Mouse (Mus musculus): ENCODE measurements at regions not wholly inside any gene's neighbourhood (a gene's known extent, or its start where the extent isn't known, plus 50 kb on each side); places are given as distances from the start of the nearest gene placed in this dataset.

DNA sequence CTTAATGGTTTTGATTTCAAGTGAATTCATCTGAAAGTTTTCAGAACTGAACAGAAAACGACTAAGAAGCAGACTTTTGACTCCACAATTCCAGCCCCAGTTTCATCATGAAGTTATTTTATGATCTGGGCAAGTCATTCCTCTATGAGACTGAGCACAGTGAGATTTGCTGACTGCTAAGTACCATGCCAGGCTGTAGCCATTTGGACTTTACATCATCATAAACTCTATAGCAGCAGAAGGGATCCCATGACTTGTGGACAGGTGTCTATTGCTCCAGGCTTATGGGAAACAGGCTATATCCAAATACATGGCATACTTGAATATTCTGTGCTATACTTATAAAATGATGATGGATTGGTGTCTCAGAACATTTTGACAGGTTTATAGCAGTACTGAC is 55.4 kb upstream of the Fam84a start:
- H3K4me2 ChIP-seq (replicated peaks; ENCODE audit: low read depth, low read length), result no peak overlapping the region
- H3K4me1 ChIP-seq (ENCODE audit: control insufficient read depth, insufficient read depth, low read length), result no peaks in the 10 kb centered on the region
- no peak overlapping the region for H3K9ac ChIP-seq (ENCODE audit: low read depth, low read length)
- no peak overlapping the region for H3K4me3 ChIP-seq (ENCODE audit: low read length)
- no peaks in the 10 kb centered on the region for H3K9me3 ChIP-seq (ENCODE audit: control insufficient read depth, low read length)
- no peaks in the 10 kb centered on the region for H3K27me3 ChIP-seq (ENCODE audit: control insufficient read depth, insufficient read depth, low read length)
- no peak overlapping the region for H3K27ac ChIP-seq (ENCODE audit: low read depth, low read length)
- WGBS, result 57% methylated on average over 1 of the region's 1 CpGs
- no peak for ATAC-seq (ENCODE audit: low FRiP score, low TSS enrichment)
- H3K36me3 ChIP-seq (ENCODE audit: control insufficient read depth, insufficient read depth, low read length), result no peaks in the 10 kb centered on the region

DNA sequence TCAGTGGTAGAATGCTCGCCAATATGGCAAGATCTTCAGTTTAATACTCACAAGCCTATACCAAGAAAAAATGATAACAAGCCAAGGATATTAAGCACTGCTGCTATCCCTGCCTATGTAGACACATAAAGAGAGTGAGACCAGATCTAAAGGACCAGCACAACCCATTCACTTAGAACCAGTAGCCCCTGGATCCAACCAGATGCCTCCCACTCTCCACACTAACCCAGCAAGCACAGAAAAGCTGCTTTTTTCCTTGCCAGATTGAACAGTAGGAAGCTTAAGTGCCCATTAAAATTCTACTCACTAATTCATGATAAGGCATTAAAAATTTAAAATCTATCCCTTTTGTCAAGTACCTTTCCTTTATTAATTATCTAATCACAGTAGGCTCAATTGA is 52.6 kb upstream of the Fam84a start:
- no peak overlapping the region for H3K4me2 ChIP-seq (replicated peaks; ENCODE audit: low read depth, low read length)
- ATAC-seq (ENCODE audit: low FRiP score, low TSS enrichment), result no peak
- no peaks in the 10 kb centered on the region for H3K4me1 ChIP-seq (ENCODE audit: control insufficient read depth, insufficient read depth, low read length)
- no peak overlapping the region for H3K4me3 ChIP-seq (ENCODE audit: low read length)
- no peaks in the 10 kb centered on the region for H3K36me3 ChIP-seq (ENCODE audit: control insufficient read depth, insufficient read depth, low read length)
- H3K27ac ChIP-seq (ENCODE audit: low read depth, low read length), result no peak overlapping the region
- WGBS, result 68% methylated on average over 1 of the region's 1 CpGs
- no peaks in the 10 kb centered on the region for H3K9me3 ChIP-seq (ENCODE audit: control insufficient read depth, low read length)
- no peak overlapping the region for H3K9ac ChIP-seq (ENCODE audit: low read depth, low read length)
- no peaks in the 10 kb centered on the region for H3K27me3 ChIP-seq (ENCODE audit: control insufficient read depth, insufficient read depth, low read length)

Measured in kidney, embryonic 14.5 days (tissue).